Mouse (Mus musculus) thymus, adult 2 months (tissue): Measurements from ENCODE around the gene Oas1c. TPM values are rescaled to one million over a fixed set of nuclear protein-coding genes. Genes with fewer than 3 reads are reported as not detected.

Experiments used
- DNase-seq: peaks from one replicate; pipeline ENCODE4 v3.0.0; 2021
- H3K27ac ChIP-seq: fragments of 200-500 bp; 2 replicates; pipeline ENCODE4 v1.5.1; 2012; ENCODE audit warnings: low read length, control low read depth; ENCODE audit not compliant: control insufficient read depth, insufficient read depth
- H3K27me3 ChIP-seq: fragments of 200-500 bp; 2 replicates; pipeline ENCODE4 v1.6.1; 2012; ENCODE audit warnings: mild to moderate bottlenecking, low read length, moderate library complexity, mixed read lengths; ENCODE audit not compliant: control insufficient read depth, insufficient read depth
- H3K36me3 ChIP-seq: fragments of 200-500 bp; 2 replicates; pipeline ENCODE4 v1.6.1; 2012; ENCODE audit warnings: mild to moderate bottlenecking, low read length, moderate library complexity; ENCODE audit not compliant: control insufficient read depth, insufficient read depth
- H3K4me1 ChIP-seq: fragments of 200-500 bp; replicated peaks from 2 replicates; pipeline ENCODE4 v1.6.1; 2012; ENCODE audit warnings: low read length; ENCODE audit not compliant: control insufficient read depth, insufficient read depth
- H3K4me3 ChIP-seq: fragments of 200-500 bp; 2 replicates; pipeline ENCODE4 v1.5.1; 2012; ENCODE audit warnings: mild to moderate bottlenecking, low read length, control low read depth, moderate library complexity; ENCODE audit not compliant: control insufficient read depth, insufficient read depth
- CTCF ChIP-seq: fragments of 200-500 bp; IDR thresholded peaks from 2 replicates; pipeline ENCODE4 v1.5.1; 2012; ENCODE audit warnings: mild to moderate bottlenecking, control low read depth, low read length, moderate library complexity, borderline replicate concordance; ENCODE audit not compliant: control insufficient read depth, poor library complexity, insufficient read depth; ENCODE audit errors: extremely low read depth
- POLR2A ChIP-seq: fragments of 200-500 bp; IDR thresholded peaks from 2 replicates; pipeline ENCODE4 v1.6.1; 2012; ENCODE audit warnings: mild to moderate bottlenecking, low read length, control low read depth, moderate library complexity; ENCODE audit not compliant: control insufficient read depth, poor library complexity, insufficient read depth; ENCODE audit errors: extremely low read depth
- WGBS: fragments of 180-500 bp; shearing (Covaris S2); methylation state at CpG from one replicate; pipeline ENCODE4 v1.1.7; 2018; 5-methylcytosine and 5-hydroxymethylcytosine counted together
- polyA plus RNA-seq: library from polyadenylated mRNA; depleted of rRNA; stranded (reverse); fragments of >200 nt; gene quantifications from 2 replicates; pipeline ENCODE4 v1.2.3, GENCODE M21; 2012

Gene Oas1c
- polyA plus RNA-seq, 1 experiment = 7.7 TPM

GRCm38 (mm10) chr5:120787042-120787441 lies 25.3 kb downstream of the Oas1c start:
- Histone ChIP-seq H3K4me3 (no peak overlapping the region), H3K36me3 (no peaks in the 10 kb centered on the region), H3K27ac (no peak overlapping the region), H3K27me3 (no peaks in the 10 kb centered on the region), H3K4me1 (peaks cover 6% of the 10 kb centered on the region)
- TF ChIP-seq CTCF = no peak
- no peak for TF ChIP-seq POLR2A
- 14% methylated on average over 3 of the region's 3 CpGs for WGBS
- no peak for DNase-seq

- Histone ChIP-seq H3K27me3 (no peaks in the 10 kb centered on the region), H3K4me1 (peaks cover 31% of the 10 kb centered on the region), H3K4me3 (no peak overlapping the region), H3K36me3 (no peaks in the 10 kb centered on the region), H3K27ac (no peak overlapping the region)
- TF ChIP-seq POLR2A (no peak), CTCF (no peak)
- no peak for DNase-seq
- WGBS = 88% methylated on average over 2 of the region's 2 CpGs
Measured at GRCm38 (mm10) chr5:120782446-120782845, 29.9 kb downstream of the Oas1c start.

- H3K27ac ChIP-seq = no peak overlapping the region
- whole genome bisulfite sequencing = 86% methylated on average over 1 of the region's 1 CpGs
- no peaks in the 10 kb centered on the region for H3K27me3 ChIP-seq
- H3K4me1 ChIP-seq = peaks cover 33% of the 10 kb centered on the region
- no peak for TF ChIP-seq CTCF
- no peak for TF ChIP-seq POLR2A
- no peak overlapping the region for H3K4me3 ChIP-seq
- no peaks in the 10 kb centered on the region for H3K36me3 ChIP-seq
- DNase-seq = no peak
Measured at GRCm38 (mm10) chr5:120781646-120782045, 30.7 kb downstream of the Oas1c start.

- no peak for TF ChIP-seq CTCF
- no peak for TF ChIP-seq POLR2A
- H3K27me3 ChIP-seq = no peaks in the 10 kb centered on the region
- WGBS = 25% methylated on average over 3 of the region's 3 CpGs
Measured at GRCm38 (mm10) chr5:120779922-120780321, 32.4 kb downstream of the Oas1c start.

DNA sequence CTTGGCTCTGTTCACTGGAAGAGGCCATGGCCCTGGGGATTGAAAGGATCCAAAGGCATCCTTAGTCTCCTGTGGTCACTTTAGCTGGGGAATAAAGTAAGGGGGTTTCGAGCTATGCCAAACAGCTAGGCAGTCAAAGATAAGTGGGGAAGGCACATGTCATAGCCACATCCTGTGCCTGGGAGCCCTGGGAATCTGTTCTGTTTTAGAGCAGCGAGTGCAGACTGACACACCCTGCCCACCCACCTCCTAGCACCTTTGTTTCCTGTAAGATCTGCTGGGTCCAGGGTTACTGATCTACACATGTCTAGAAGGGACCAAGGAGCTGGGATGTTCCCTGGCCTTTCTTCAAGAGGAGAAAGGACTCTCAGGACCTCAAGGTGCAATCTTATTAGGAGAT lies 33.4 kb downstream of the Oas1c start:
- no peaks in the 10 kb centered on the region for H3K36me3 ChIP-seq
- no peak overlapping the region for H3K4me3 ChIP-seq
- peak; percentile 26 for DNase-seq
- no peak for TF ChIP-seq CTCF
- TF ChIP-seq POLR2A = no peak
- H3K4me1 ChIP-seq = peaks cover 52% of the 10 kb centered on the region
- H3K27me3 ChIP-seq = no peaks in the 10 kb centered on the region
- no peak overlapping the region for H3K27ac ChIP-seq
- WGBS = 10% methylated on average over 2 of the region's 2 CpGs

More at GRCm38 (mm10) chr5:120779922-120780321, 32.4 kb downstream of the Oas1c start:
- Histone ChIP-seq H3K27ac (no peak overlapping the region), H3K4me1 (peaks cover 49% of the 10 kb centered on the region), H3K36me3 (no peaks in the 10 kb centered on the region), H3K4me3 (no peak overlapping the region)
- DNase-seq = no peak

- H3K36me3 ChIP-seq = no peaks in the 10 kb centered on the region
- 7% methylated on average over 9 of the region's 9 CpGs for WGBS
- H3K4me3 ChIP-seq = peak within 1 kb of the TSS; percentile 58
- DNase-seq = peak; percentile 22
- H3K27ac ChIP-seq = peak within 1 kb of the TSS; percentile 58; the same call in 1 of the 2 replicates
- no peak for TF ChIP-seq POLR2A
- no peak for TF ChIP-seq CTCF
- H3K4me1 ChIP-seq = peaks cover 52% of the 10 kb centered on the region
- no peaks in the 10 kb centered on the region for H3K27me3 ChIP-seq
Measured at GRCm38 (mm10) chr5:120777478-120777877, 34.8 kb downstream of the Oas1c start, which contains the start of gene Oas3. TSS of gene Oas3 (minus strand) at chr5:120777661.

GRCm38 (mm10) chr5:120776801-120777200 lies 35.5 kb downstream of the Oas1c start:
- WGBS = 77% methylated on average over 5 of the region's 5 CpGs
- no peaks in the 10 kb centered on the region for H3K36me3 ChIP-seq
- no peaks in the 10 kb centered on the region for H3K27me3 ChIP-seq
- no peak for DNase-seq
- no peak for TF ChIP-seq CTCF
- no peak for TF ChIP-seq POLR2A
- peaks cover 52% of the 10 kb centered on the region for H3K4me1 ChIP-seq
- peak overlapping the region; percentile 58 for H3K4me3 ChIP-seq
- H3K27ac ChIP-seq = peak overlapping the region; percentile 39; the same call in 1 of the 2 replicates

DNA sequence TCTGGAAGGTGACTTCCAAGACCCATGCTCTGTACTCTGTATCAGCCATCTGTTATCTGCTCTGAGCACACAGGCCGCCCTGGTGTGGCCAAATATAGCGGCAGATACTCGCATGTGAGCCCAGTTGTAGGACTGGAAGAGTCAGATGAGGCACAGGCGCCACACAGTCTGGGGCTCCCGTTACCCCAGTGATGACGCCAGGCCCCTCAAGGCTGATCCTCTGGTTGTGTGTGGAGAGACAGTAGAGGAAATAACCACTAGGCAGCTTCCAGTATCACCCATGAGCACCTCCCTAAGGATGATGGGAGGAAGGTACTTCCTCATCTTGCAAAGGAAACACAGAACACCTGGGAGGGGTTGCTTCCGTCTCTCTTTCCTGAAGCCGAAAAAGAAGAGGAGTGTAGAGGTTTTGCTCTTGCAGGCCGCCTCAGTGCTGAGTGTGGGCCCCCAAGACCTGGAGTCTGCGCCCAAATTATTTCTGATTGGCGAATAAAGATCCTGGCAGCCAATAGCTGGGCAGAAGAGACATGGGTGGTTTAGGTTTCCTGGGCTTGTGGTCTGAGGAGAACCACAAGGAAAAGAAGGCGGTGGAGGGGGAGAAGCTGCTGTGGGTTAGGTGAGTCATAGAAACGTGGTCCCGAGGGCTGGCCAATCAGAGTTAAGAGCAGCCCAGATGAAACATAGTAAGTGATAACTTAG lies 36.9 kb downstream of the Oas1c start:
- peak; percentile 77 for DNase-seq
- Histone ChIP-seq H3K4me3 (peak overlapping the region; percentile 20), H3K36me3 (no peaks in the 10 kb centered on the region), H3K27me3 (no peaks in the 10 kb centered on the region), H3K4me1 (peaks cover 52% of the 10 kb centered on the region), H3K27ac (peak overlapping the region; percentile 85)
- TF ChIP-seq CTCF (no peak), POLR2A (0 out of 2 replicates have a peak, but pooled peaks have one; percentile 24)
- 3% methylated on average over 14 of the region's 14 CpGs for WGBS
